Mouse (Mus musculus) testis, postnatal 14 days (tissue): ENCODE data around the gene Slc35e3.
"Not testable (repeated sequence)": the region's sequence is repeated elsewhere in the genome, so short reads cannot be mapped to it uniquely, and the experiment has no call there.

Experiments used
- DNase-seq: peaks from one replicate; pipeline ENCODE4 v3.0.0; 2021; ENCODE audit warnings: low spot score

The Slc35e3 gene

GRCm38 (mm10) chr10:117713466-117713865 lies 32.7 kb downstream of the Slc35e3 start:
- DNase-seq = no peak

- no peak for DNase-seq
Measured at GRCm38 (mm10) chr10:117712871-117713270, 33.3 kb downstream of the Slc35e3 start.

- no peak for DNase-seq
Measured at GRCm38 (mm10) chr10:117712191-117712754, 33.9 kb downstream of the Slc35e3 start.

GRCm38 (mm10) chr10:117711408-117711807 lies 34.8 kb downstream of the Slc35e3 start:
- no peak for DNase-seq

GRCm38 (mm10) chr10:117710604-117711141 lies 35.5 kb downstream of the Slc35e3 start, which contains the start of gene Mdm2:
Gene Mdm2 (minus strand): TSS chr10:117710758.
- DNase-seq = peak; percentile 93

GRCm38 (mm10) chr10:117709930-117710603 lies 36.1 kb downstream of the Slc35e3 start:
- DNase-seq = peak; percentile 83

- no peak for DNase-seq
Measured at GRCm38 (mm10) chr10:117709326-117709830, 36.8 kb downstream of the Slc35e3 start.

- no peak for DNase-seq
Measured at GRCm38 (mm10) chr10:117708856-117709255, 37.3 kb downstream of the Slc35e3 start.

GRCm38 (mm10) chr10:117708376-117708775 lies 37.8 kb downstream of the Slc35e3 start:
- no peak for DNase-seq

GRCm38 (mm10) chr10:117707114-117707838 lies 38.9 kb downstream of the Slc35e3 start:
- DNase-seq = no peak

- DNase-seq = no peak
Measured at GRCm38 (mm10) chr10:117706440-117706839, 39.7 kb downstream of the Slc35e3 start.

GRCm38 (mm10) chr10:117705806-117706205 lies 40.4 kb downstream of the Slc35e3 start:
- DNase-seq = no peak

GRCm38 (mm10) chr10:117704964-117705335 lies 41.2 kb downstream of the Slc35e3 start:
- no peak for DNase-seq

- DNase-seq = not testable (repeated sequence)
Measured at GRCm38 (mm10) chr10:117704314-117704963, 41.7 kb downstream of the Slc35e3 start.

GRCm38 (mm10) chr10:117703506-117703905 lies 42.7 kb downstream of the Slc35e3 start:
- DNase-seq = no peak

- DNase-seq = no peak
Measured at GRCm38 (mm10) chr10:117702024-117702833, 43.9 kb downstream of the Slc35e3 start.

- DNase-seq = no peak
Measured at GRCm38 (mm10) chr10:117701034-117701829, 44.9 kb downstream of the Slc35e3 start.

GRCm38 (mm10) chr10:117700450-117700849 lies 45.7 kb downstream of the Slc35e3 start:
- DNase-seq = no peak

- no peak for DNase-seq
Measured at GRCm38 (mm10) chr10:117699914-117700313, 46.3 kb downstream of the Slc35e3 start.
